29 mouse cellular contexts compared by ENCODE assay signal in genomic region chr19:50908751-50909150, GRCm38 (mm10).
DNase-seq lines count a peak whose midpoint lies in the region; ATAC-seq lines count a peak whose summit lies in the region.
"Had no signal": no experiment of that assay in that cellular context is flagged by ENCODE, and none has a peak within 500 bp of the region (broad histone marks: within the 10 kb centered on the region; RNA-seq: fewer than 3 reads in every experiment).

No protein-coding gene starts in this region.

- peak; percentile 43 for DNase-seq in embryonic facial prominence, embryonic 14.5 days (ENCODE audit: low spot score)
- no peak for DNase-seq in embryonic facial prominence, embryonic 10.5 days (ENCODE audit: low spot score)
- peak; percentile 90 for DNase-seq in Muller cell, postnatal 12 days (ENCODE audit: inconsistent ontology term)
- peak; percentile 12 for DNase-seq in brain, embryonic 18.5 days (ENCODE audit: low read depth, low spot score)
- peak; percentile 5 to 15 for DNase-seq in layer of hippocampus, postnatal 10 days (ENCODE audit: low spot score in 2 of 2)
- DNase-seq in gastrocnemius, postnatal 10 days, result no peak
- DNase-seq in kidney, postnatal 36 days, result no peak
- DNase-seq: adrenal gland, postnatal 10 days; B cell, adult 2 months; cerebellum, adult 11-12 months; cerebellum, postnatal 25 days; embryo, embryonic 11 days; kidney, adult 9 months; kidney, postnatal 4 days; liver, embryonic 13.5 days; lung, adult 2 months; lung, postnatal 14 days; right cerebral cortex, postnatal 25 days; thymus, adult 18-20 months; thymus, postnatal 36 days had no signal

- no peak overlapping the region for H3K27ac ChIP-seq in embryonic facial prominence, embryonic 14.5 days (replicated peaks; ENCODE audit: low read depth, low read length)
- no peak overlapping the region for H3K27ac ChIP-seq in embryonic facial prominence, embryonic 10.5 days (replicated peaks)
- H3K27ac ChIP-seq in kidney, embryonic 16.5 days (ENCODE audit: low read length), result no peak overlapping the region
- H3K27ac ChIP-seq: embryonic facial prominence, embryonic 15.5 days; left cerebral cortex, adult 2 months; liver, embryonic 13.5 days; midbrain, embryonic 12.5 days had no signal

- WGBS in embryonic facial prominence, embryonic 14.5 days, result 59% methylated on average over 4 of the region's 4 CpGs
- 80% methylated on average over 4 of the region's 4 CpGs for WGBS in embryonic facial prominence, embryonic 10.5 days
- 70% methylated on average over 4 of the region's 4 CpGs for WGBS in kidney, embryonic 16.5 days

- H3K9me3 ChIP-seq in embryonic facial prominence, embryonic 14.5 days (ENCODE audit: control insufficient read depth, low read length), result no peaks in the 10 kb centered on the region
- no peaks in the 10 kb centered on the region for H3K9me3 ChIP-seq in embryonic facial prominence, embryonic 10.5 days
- no peaks in the 10 kb centered on the region for H3K9me3 ChIP-seq in kidney, embryonic 16.5 days (ENCODE audit: low read length)
- H3K9me3 ChIP-seq: embryonic facial prominence, embryonic 15.5 days; G1E; liver, embryonic 13.5 days; midbrain, embryonic 12.5 days had no signal

- no peaks in the 10 kb centered on the region for H3K4me1 ChIP-seq in embryonic facial prominence, embryonic 14.5 days (ENCODE audit: control insufficient read depth, insufficient read depth, low read length)
- H3K4me1 ChIP-seq in embryonic facial prominence, embryonic 10.5 days, result no peaks in the 10 kb centered on the region
- H3K4me1 ChIP-seq in kidney, embryonic 16.5 days (ENCODE audit: insufficient read depth, low read length), result no peaks in the 10 kb centered on the region
- H3K4me1 ChIP-seq: embryonic facial prominence, embryonic 15.5 days; liver, embryonic 13.5 days; midbrain, embryonic 12.5 days had no signal

- H3K4me2 ChIP-seq in embryonic facial prominence, embryonic 14.5 days (ENCODE audit: low read depth, low read length), result no peak overlapping the region
- no peak overlapping the region for H3K4me2 ChIP-seq in kidney, embryonic 16.5 days (replicated peaks; ENCODE audit: low read depth, low read length)
- H3K4me2 ChIP-seq: embryonic facial prominence, embryonic 15.5 days; heart, embryonic 11.5 days; liver, embryonic 13.5 days; midbrain, embryonic 12.5 days had no signal

- no peaks in the 10 kb centered on the region for H3K36me3 ChIP-seq in embryonic facial prominence, embryonic 14.5 days (ENCODE audit: control insufficient read depth, insufficient read depth, low read length)
- H3K36me3 ChIP-seq in embryonic facial prominence, embryonic 10.5 days (replicated peaks), result no peaks in the 10 kb centered on the region
- H3K36me3 ChIP-seq in kidney, embryonic 16.5 days (ENCODE audit: insufficient read depth, low read length), result no peaks in the 10 kb centered on the region
- H3K36me3 ChIP-seq: embryonic facial prominence, embryonic 15.5 days; G1E; liver, embryonic 13.5 days; midbrain, embryonic 12.5 days had no signal

- no peaks in the 10 kb centered on the region for H3K27me3 ChIP-seq in embryonic facial prominence, embryonic 14.5 days (replicated peaks; ENCODE audit: control insufficient read depth, insufficient read depth, low read length)
- H3K27me3 ChIP-seq in embryonic facial prominence, embryonic 10.5 days (replicated peaks; ENCODE audit: low read depth, poor library complexity, severe bottlenecking), result no peaks in the 10 kb centered on the region
- no peaks in the 10 kb centered on the region for H3K27me3 ChIP-seq in kidney, embryonic 16.5 days (ENCODE audit: insufficient read depth, low read length)
- H3K27me3 ChIP-seq: CH12.LX; embryonic facial prominence, embryonic 15.5 days; liver, embryonic 13.5 days; midbrain, embryonic 12.5 days had no signal

- no peak for ATAC-seq in embryonic facial prominence, embryonic 14.5 days (ENCODE audit: low read depth)
- no peak for ATAC-seq in kidney, embryonic 16.5 days (ENCODE audit: low FRiP score, low TSS enrichment)
- ATAC-seq: hindbrain, embryonic 16.5 days; intestine, embryonic 16.5 days had no signal

- H3K9ac ChIP-seq in embryonic facial prominence, embryonic 14.5 days (ENCODE audit: low read depth, low read length), result no peak overlapping the region
- H3K9ac ChIP-seq in kidney, embryonic 16.5 days (replicated peaks; ENCODE audit: low read length), result no peak overlapping the region
- H3K9ac ChIP-seq: embryonic facial prominence, embryonic 15.5 days; liver, embryonic 13.5 days; midbrain, embryonic 12.5 days had no signal

- H3K4me3 ChIP-seq in embryonic facial prominence, embryonic 14.5 days (ENCODE audit: low read depth, low read length), result no peak overlapping the region
- no peak overlapping the region for H3K4me3 ChIP-seq in embryonic facial prominence, embryonic 10.5 days
- H3K4me3 ChIP-seq in kidney, embryonic 16.5 days (ENCODE audit: low read length), result no peak overlapping the region
- H3K4me3 ChIP-seq: embryonic facial prominence, embryonic 15.5 days; left cerebral cortex, adult 2 months; liver, embryonic 13.5 days; midbrain, embryonic 12.5 days had no signal

Comparison
In these comparisons a context has a peak if more than half of its experiments do, and no peak if none do; other contexts are left out.
1. DNase-seq: peak in embryonic facial prominence, embryonic 14.5 days (single experiment), Muller cell, postnatal 12 days (single experiment), brain, embryonic 18.5 days (single experiment) and layer of hippocampus, postnatal 10 days (2 of 2); none in embryonic facial prominence, embryonic 10.5 days (single experiment), gastrocnemius, postnatal 10 days (single experiment) and kidney, postnatal 36 days (0 of 2).